Mouse (Mus musculus) cortical plate, adult 2 months (tissue): ENCODE results near the gene Rest.
"Not testable (repeated sequence)": the region's sequence is repeated elsewhere in the genome, so short reads cannot be mapped to it uniquely, and the experiment has no call there.

ENCODE experiments used
- CTCF ChIP-seq: fragments of 200-500 bp; IDR thresholded peaks from 2 replicates; pipeline ENCODE4 v1.5.1; 2011; ENCODE audit warnings: mild to moderate bottlenecking, control low read depth, low read length; ENCODE audit not compliant: insufficient read depth; ENCODE audit errors: extremely low read depth
- POLR2A ChIP-seq: fragments of 200-500 bp; IDR thresholded peaks from 2 replicates; pipeline ENCODE4 v1.6.1; 2011; ENCODE audit warnings: mild to moderate bottlenecking, low read length, control low read depth; ENCODE audit not compliant: insufficient read depth; ENCODE audit errors: extremely low read depth

DNA sequence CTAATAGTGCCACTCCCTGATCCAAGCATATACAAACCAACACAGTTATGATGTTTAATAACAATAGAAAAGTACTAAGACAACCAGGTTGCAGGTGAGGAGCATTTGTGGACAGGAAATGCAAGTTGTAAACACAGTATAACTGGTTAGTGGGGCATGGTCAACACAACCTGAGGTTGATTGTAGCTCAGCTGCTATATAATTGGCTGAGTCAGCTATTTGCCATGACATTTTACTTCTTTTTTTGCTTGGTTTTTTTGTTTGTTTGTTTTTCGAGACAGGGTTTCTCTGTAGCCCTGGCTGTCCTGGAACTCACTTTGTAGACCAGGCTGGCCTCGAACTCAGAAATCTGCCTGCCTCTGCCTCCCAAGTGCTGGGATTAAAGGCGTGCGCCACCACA lies 33.4 kb upstream of the Rest start:
- TF ChIP-seq POLR2A, CTCF: not testable (repeated sequence)
